Comparison of ENCODE assay signal across 8 mouse cellular contexts in the genomic region with DNA sequence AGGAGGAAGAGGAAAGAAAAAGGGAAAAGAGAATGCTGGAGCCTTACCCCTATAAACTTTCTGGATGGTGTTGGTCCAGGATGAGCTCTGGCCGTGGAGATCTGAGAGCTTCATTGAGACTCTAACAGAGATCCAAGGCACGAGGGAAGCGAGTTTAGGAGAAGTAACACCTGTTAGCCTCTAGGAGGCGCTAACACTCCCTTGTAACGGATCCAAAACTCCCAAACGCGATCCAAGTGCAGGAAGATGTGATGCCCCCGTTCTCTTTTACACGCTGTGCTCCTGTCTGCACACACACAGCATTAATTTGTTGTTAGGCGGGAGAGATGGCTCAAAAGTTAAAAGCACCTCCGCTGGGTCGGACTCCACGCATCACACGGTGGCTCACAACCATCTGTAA. TPM values are rescaled to one million over a fixed set of nuclear protein-coding genes. Genes with fewer than 3 reads are reported as not detected.
DNase-seq lines count a peak whose midpoint lies in the region; ATAC-seq lines count a peak whose summit lies in the region.

No protein-coding gene starts in this region.

- H3K4me1 ChIP-seq in forebrain, embryonic 10.5 days: peaks cover 4% of the 10 kb centered on the region; the same call in 1 of the 2 replicates
- no peaks in the 10 kb centered on the region for H3K4me1 ChIP-seq in forebrain, embryonic 15.5 days
- 0 out of 2 replicates have a peak, but pooled peaks cover 3% of the 10 kb centered on the region for H3K4me1 ChIP-seq in hindbrain, embryonic 10.5 days (replicated peaks)

- DNase-seq in forebrain, embryonic 10.5 days (ENCODE audit: extremely low spot score, low spot score): peak; percentile 24
- DNase-seq in CD4-positive helper T cell, adult 2 months (ENCODE audit: low read depth, low spot score): peak; percentile 32
- peak; percentile 84 for DNase-seq in embryo, embryonic 10 days (ENCODE audit: low spot score)
- peak; percentile 32 for DNase-seq in hindbrain, embryonic 10.5 days (ENCODE audit: low spot score)
- peak; percentile 41 for DNase-seq in lung, postnatal 36 days
- DNase-seq in right cerebral cortex, postnatal 10 days (ENCODE audit: low spot score in 2 of 2): no peak
- no peak for DNase-seq in spleen, postnatal 36 days (ENCODE audit: low spot score in 2 of 2)

- H3K27ac ChIP-seq in forebrain, embryonic 10.5 days: no peak overlapping the region
- H3K27ac ChIP-seq in forebrain, embryonic 15.5 days (replicated peaks): no peak overlapping the region
- H3K27ac ChIP-seq in hindbrain, embryonic 10.5 days: no peak overlapping the region

- peak overlapping the region; percentile 26; the same call in 1 of the 2 replicates for H3K4me3 ChIP-seq in forebrain, embryonic 10.5 days
- H3K4me3 ChIP-seq in forebrain, embryonic 15.5 days: no peak overlapping the region
- H3K4me3 ChIP-seq in hindbrain, embryonic 10.5 days: peak overlapping the region; percentile 10; the same call in 1 of the 2 replicates

- no peak overlapping the region for H3K9ac ChIP-seq in forebrain, embryonic 15.5 days (replicated peaks)

- no peaks in the 10 kb centered on the region for H3K9me3 ChIP-seq in forebrain, embryonic 10.5 days
- H3K9me3 ChIP-seq in forebrain, embryonic 15.5 days: no peaks in the 10 kb centered on the region
- no peaks in the 10 kb centered on the region for H3K9me3 ChIP-seq in hindbrain, embryonic 10.5 days

- no peaks in the 10 kb centered on the region for H3K36me3 ChIP-seq in forebrain, embryonic 10.5 days (replicated peaks)
- H3K36me3 ChIP-seq in forebrain, embryonic 15.5 days: no peaks in the 10 kb centered on the region
- H3K36me3 ChIP-seq in hindbrain, embryonic 10.5 days: no peaks in the 10 kb centered on the region

- WGBS in forebrain, embryonic 10.5 days: 14% methylated on average over 14 of the region's 14 CpGs
- 14% methylated on average over 14 of the region's 14 CpGs for WGBS in forebrain, embryonic 15.5 days
- WGBS in hindbrain, embryonic 10.5 days: 14% methylated on average over 14 of the region's 14 CpGs

- H3K4me2 ChIP-seq in forebrain, embryonic 15.5 days (replicated peaks): no peak overlapping the region

- no peak for ATAC-seq in forebrain, embryonic 15.5 days (replicated peaks)

- H3K27me3 ChIP-seq in forebrain, embryonic 10.5 days (ENCODE audit: poor library complexity, severe bottlenecking): no peaks in the 10 kb centered on the region
- H3K27me3 ChIP-seq in forebrain, embryonic 15.5 days: no peaks in the 10 kb centered on the region
- H3K27me3 ChIP-seq in hindbrain, embryonic 10.5 days (ENCODE audit: insufficient read depth, poor library complexity, severe bottlenecking): no peaks in the 10 kb centered on the region

RNA-seq across cellular contexts. Expression of a gene that starts 46.3 kb away (rescaled TPM):
- polyA plus RNA-seq in forebrain, embryonic 10.5 days (2016; fragmentation: Nextera tagmentation; extraction: Ambion mirVana): 37.4 and 39.5 TPM in 2 replicates
- 11.9 and 13.4 TPM in 2 replicates for polyA plus RNA-seq in forebrain, embryonic 15.5 days (2015; fragmentation: Nextera tagmentation; extraction: Ambion mirVana)
- polyA plus RNA-seq in hindbrain, embryonic 10.5 days (2016; fragmentation: Nextera tagmentation; extraction: Ambion mirVana): 21.9 and 33.7 TPM in 2 replicates

RNA-seq across cellular contexts. Expression of a gene that starts 57.3 kb away (rescaled TPM):
- 149 and 150 TPM in 2 replicates for polyA plus RNA-seq in forebrain, embryonic 10.5 days (2016; fragmentation: Nextera tagmentation; extraction: Ambion mirVana)
- polyA plus RNA-seq in forebrain, embryonic 15.5 days (2015; fragmentation: Nextera tagmentation; extraction: Ambion mirVana): 123 and 124 TPM in 2 replicates
- 115 and 118 TPM in 2 replicates for polyA plus RNA-seq in hindbrain, embryonic 10.5 days (2016; fragmentation: Nextera tagmentation; extraction: Ambion mirVana)

RNA-seq across cellular contexts. Expression of a gene that starts 58.4 kb away (rescaled TPM):
- 529 and 540 TPM in 2 replicates for polyA plus RNA-seq in forebrain, embryonic 10.5 days (2016; fragmentation: Nextera tagmentation; extraction: Ambion mirVana)
- polyA plus RNA-seq in forebrain, embryonic 15.5 days (2015; fragmentation: Nextera tagmentation; extraction: Ambion mirVana): 358 and 359 TPM in 2 replicates
- polyA plus RNA-seq in hindbrain, embryonic 10.5 days (2016; fragmentation: Nextera tagmentation; extraction: Ambion mirVana): 464 and 510 TPM in 2 replicates

Comparison
In these comparisons a context has a peak if more than half of its experiments do, and no peak if none do; other contexts are left out.
1. DNase-seq: peak in forebrain, embryonic 10.5 days (single experiment), CD4-positive helper T cell, adult 2 months (single experiment), embryo, embryonic 10 days (single experiment), hindbrain, embryonic 10.5 days (single experiment) and lung, postnatal 36 days (single experiment); none in right cerebral cortex, postnatal 10 days (0 of 2) and spleen, postnatal 36 days (0 of 2).